Mouse (Mus musculus): ENCODE results near the gene Neil3.

DNA sequence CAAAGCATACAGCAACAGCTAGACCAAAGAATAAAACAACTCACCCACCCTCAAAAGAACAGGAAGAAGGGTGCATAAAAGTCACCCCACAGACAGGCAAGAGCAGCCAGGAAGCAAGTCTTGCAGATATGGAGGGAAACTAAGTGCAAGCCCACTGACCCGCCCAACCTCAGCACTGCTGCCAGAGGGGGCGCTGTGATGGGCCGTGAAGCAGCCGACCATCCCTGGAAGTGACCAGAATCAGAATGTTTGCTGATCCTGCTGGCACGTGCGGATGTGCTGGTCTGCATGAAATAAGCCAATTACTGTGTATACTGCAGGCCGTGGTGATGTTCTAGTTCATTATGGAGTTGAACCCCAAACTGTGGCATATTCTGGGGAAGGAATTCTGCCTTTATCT is 26.6 kb downstream of the Neil3 start:
- TF ChIP-seq CTCF (IDR thresholded peaks at IDR 0.05; ENCODE audit: low read depth, low read length) = peak; percentile 35
- TF ChIP-seq POLR2A (IDR thresholded peaks at IDR 0.05; ENCODE audit: insufficient read depth, low read length) = no peak
